Mouse (Mus musculus) lung, postnatal 4 days (tissue): Measurements from ENCODE around the gene Ifitm5.

Source experiments
- DNase-seq, 2 experiments: peaks; one replicate each; pipeline ENCODE4 v3.0.0; 2021

Gene Ifitm5

GRCm38 (mm10) chr7:140960026-140960425, 9.9 kb upstream of the Ifitm5 start:
- DNase-seq = no peak

- DNase-seq = peak in 1 of 2 experiments; percentile 68
Observed at GRCm38 (mm10) chr7:140959181-140959901, 9.2 kb upstream of the Ifitm5 start.

GRCm38 (mm10) chr7:140956556-140956869, 6.4 kb upstream of the Ifitm5 start:
- no peak for DNase-seq

- DNase-seq = peak; percentile 84 to 86
Observed at GRCm38 (mm10) chr7:140955758-140956555, 5.9 kb upstream of the Ifitm5 start, which contains the start of the genes Gm45717 and Ifitm2. Gene Gm45717 (minus strand): TSS chr7:140955937. Gene Ifitm2 (minus strand): TSS chr7:140955987.

- DNase-seq = peak in 1 of 2 experiments; percentile 41
Observed at GRCm38 (mm10) chr7:140955342-140955741, 5.3 kb upstream of the Ifitm5 start.

GRCm38 (mm10) chr7:140954733-140955071, 4.6 kb upstream of the Ifitm5 start:
- DNase-seq = peak in 1 of 2 experiments; percentile 21

- peak in 1 of 2 experiments; percentile 39 for DNase-seq
Observed at GRCm38 (mm10) chr7:140953800-140954732, 4.0 kb upstream of the Ifitm5 start.

- no peak for DNase-seq
Observed at GRCm38 (mm10) chr7:140953133-140953532, 3.0 kb upstream of the Ifitm5 start.

GRCm38 (mm10) chr7:140952441-140952840, 2.4 kb upstream of the Ifitm5 start:
- no peak for DNase-seq

GRCm38 (mm10) chr7:140951765-140952164, 1.7 kb upstream of the Ifitm5 start:
- DNase-seq = no peak

- DNase-seq = peak; percentile 61 to 79
Observed at GRCm38 (mm10) chr7:140951051-140951450, 960 bp upstream of the Ifitm5 start.

GRCm38 (mm10) chr7:140949255-140949654, 836 bp downstream of the Ifitm5 start:
- DNase-seq = no peak

- peak in 1 of 2 experiments; percentile 40 for DNase-seq
Observed at GRCm38 (mm10) chr7:140948161-140948560, 1.9 kb downstream of the Ifitm5 start.

- DNase-seq = peak in 1 of 2 experiments; percentile 70
Observed at GRCm38 (mm10) chr7:140946980-140947379, 3.1 kb downstream of the Ifitm5 start.

GRCm38 (mm10) chr7:140946311-140946710, 3.8 kb downstream of the Ifitm5 start:
- no peak for DNase-seq

- no peak for DNase-seq
Observed at GRCm38 (mm10) chr7:140945247-140945646, 4.8 kb downstream of the Ifitm5 start.

- DNase-seq = no peak
Observed at GRCm38 (mm10) chr7:140944236-140944635, 5.9 kb downstream of the Ifitm5 start.

- no peak for DNase-seq
Observed at GRCm38 (mm10) chr7:140943356-140943755, 6.7 kb downstream of the Ifitm5 start.

GRCm38 (mm10) chr7:140942811-140943210, 7.3 kb downstream of the Ifitm5 start:
- no peak for DNase-seq

- DNase-seq = no peak
Observed at GRCm38 (mm10) chr7:140942341-140942740, 7.8 kb downstream of the Ifitm5 start.

- peak; percentile 92 for DNase-seq
Observed at GRCm38 (mm10) chr7:140941222-140942051, 8.7 kb downstream of the Ifitm5 start, which contains the start of gene Pgghg. Gene Pgghg (plus strand): TSS chr7:140941391.

GRCm38 (mm10) chr7:140939669-140940171, 10.4 kb downstream of the Ifitm5 start:
- DNase-seq = peak in 1 of 2 experiments; percentile 68
